Mouse (Mus musculus) kidney, adult 2 months (tissue): ENCODE data around the gene AU022751. TPM values are rescaled to one million over a fixed set of nuclear protein-coding genes. Genes with fewer than 3 reads are reported as not detected.
A peak's percentile ranks its signal among the peaks of the same experiment; 100 is the strongest.
"Not testable (repeated sequence)": the region's sequence is repeated elsewhere in the genome, so short reads cannot be mapped to it uniquely, and the experiment has no call there.

Experiments used
- DNase-seq: peaks from one replicate; pipeline ENCODE4 v3.0.0; 2021
- H3K27ac ChIP-seq: fragments of 200-500 bp; 2 replicates; pipeline ENCODE4 v1.5.1; 2012; ENCODE audit warnings: low read depth, low read length, control low read depth, inconsistent platforms; ENCODE audit not compliant: insufficient read depth
- H3K27me3 ChIP-seq: fragments of 200-500 bp; replicated peaks from 2 replicates; pipeline ENCODE4 v1.6.1; 2012; ENCODE audit warnings: mild to moderate bottlenecking, moderate library complexity, low read length, inconsistent platforms; ENCODE audit not compliant: control insufficient read depth, insufficient read depth
- H3K36me3 ChIP-seq: fragments of 200-500 bp; 2 replicates; pipeline ENCODE4 v1.6.1; 2012; ENCODE audit warnings: mild to moderate bottlenecking, moderate library complexity, low read length, inconsistent platforms; ENCODE audit not compliant: control insufficient read depth, insufficient read depth
- H3K4me1 ChIP-seq: fragments of 200-500 bp; 2 replicates; pipeline ENCODE4 v1.6.1; 2011; ENCODE audit warnings: low read length; ENCODE audit not compliant: control insufficient read depth, insufficient read depth
- H3K4me3 ChIP-seq: fragments of 200-500 bp; 2 replicates; pipeline ENCODE4 v1.5.1; 2011; ENCODE audit warnings: mild to moderate bottlenecking, low read depth, low read length, control low read depth; ENCODE audit not compliant: insufficient read depth
- CTCF ChIP-seq: fragments of 200-500 bp; conservative IDR thresholded peaks from 2 replicates; pipeline ENCODE4 v1.5.1; 2011; ENCODE audit warnings: low read depth, mild to moderate bottlenecking, control low read depth, low read length, moderate library complexity, mixed read lengths; ENCODE audit not compliant: insufficient read depth, insufficient read length
- POLR2A ChIP-seq: fragments of 200-500 bp; IDR thresholded peaks from one replicate; pipeline ENCODE4 v1.6.1; 2011; ENCODE audit warnings: low read depth, low read length, control low read depth
- WGBS: fragments of 180-500 bp; shearing (Covaris S2); methylation state at CpG from one replicate; pipeline ENCODE4 v1.1.7; 2018; 5-methylcytosine and 5-hydroxymethylcytosine counted together
- polyA plus RNA-seq: library from polyadenylated mRNA; depleted of rRNA; stranded (reverse); fragments of >200 nt; gene quantifications from 2 replicates; pipeline ENCODE4 v1.2.3, GENCODE M21; 2012; rRNA removed

The AU022751 gene
- polyA plus RNA-seq = not detected in 2 replicates

GRCm38 (mm10) chrX:6082954-6083680, at the start of gene AU022751:
Gene AU022751 (minus strand): TSS chrX:6083419.
- H3K36me3 ChIP-seq = no peaks in the 10 kb centered on the region
- H3K27me3 ChIP-seq = no peaks in the 10 kb centered on the region
- TF ChIP-seq CTCF (no peak), POLR2A (no peak)
- no peak within 1 kb of the TSS for H3K4me3 ChIP-seq
- H3K4me1 ChIP-seq = no peaks in the 10 kb centered on the region
- 92% methylated on average over 38 of the region's 39 CpGs for WGBS
- no peak within 1 kb of the TSS for H3K27ac ChIP-seq
- no peak for DNase-seq

- no peaks in the 10 kb centered on the region for H3K27me3 ChIP-seq
- TF ChIP-seq POLR2A (no peak), CTCF (no peak)
- no peak overlapping the region for H3K27ac ChIP-seq
- H3K4me1 ChIP-seq = no peaks in the 10 kb centered on the region
- peak; percentile 3 for DNase-seq
- no peaks in the 10 kb centered on the region for H3K36me3 ChIP-seq
- H3K4me3 ChIP-seq = peak overlapping the region; percentile 37; the same call in 1 of the 2 replicates
- 1% methylated on average over 30 of the region's 30 CpGs for WGBS
Measured at GRCm38 (mm10) chrX:6091996-6092757, 9.0 kb upstream of the AU022751 start.

GRCm38 (mm10) chrX:6091547-6091946, 8.3 kb upstream of the AU022751 start:
- H3K4me3 ChIP-seq = no peak overlapping the region
- DNase-seq = no peak
- no peaks in the 10 kb centered on the region for H3K4me1 ChIP-seq
- H3K36me3 ChIP-seq = no peaks in the 10 kb centered on the region
- no peaks in the 10 kb centered on the region for H3K27me3 ChIP-seq
- no peak for TF ChIP-seq POLR2A
- no peak for TF ChIP-seq CTCF
- WGBS = 9% methylated on average over 12 of the region's 12 CpGs
- H3K27ac ChIP-seq = no peak overlapping the region

- Histone ChIP-seq H3K4me1 (no peaks in the 10 kb centered on the region), H3K27ac (no peak overlapping the region), H3K36me3 (no peaks in the 10 kb centered on the region), H3K4me3 (no peak overlapping the region), H3K27me3 (no peaks in the 10 kb centered on the region)
- DNase-seq = no peak
- TF ChIP-seq CTCF (no peak), POLR2A (no peak)
- 82% methylated on average over 1 of the region's 1 CpGs for WGBS
Measured at GRCm38 (mm10) chrX:6061563-6061962, 21.7 kb downstream of the AU022751 start.

- DNase-seq, H3K27me3 ChIP-seq, H3K4me1 ChIP-seq, H3K27ac ChIP-seq, H3K36me3 ChIP-seq: not testable (repeated sequence)
- H3K4me3 ChIP-seq = peak overlapping the region; percentile 31; the same call in 1 of the 2 replicates
- 0% methylated on average over 3 of the region's 60 CpGs for WGBS
Measured at GRCm38 (mm10) chrX:6047936-6048614, 35.1 kb downstream of the AU022751 start.

GRCm38 (mm10) chrX:6047066-6047935, 35.9 kb downstream of the AU022751 start, which contains the start of gene Nudt11:
Gene Nudt11 (plus strand): TSS chrX:6047453.
- H3K27ac ChIP-seq, H3K4me1 ChIP-seq, H3K27me3 ChIP-seq, H3K36me3 ChIP-seq: not testable (repeated sequence)
- H3K4me3 ChIP-seq = peak within 1 kb of the TSS; percentile 31; the same call in 1 of the 2 replicates
- no CpG with 5 or more reads among the region's 121 CpGs for WGBS
- DNase-seq = peak; percentile 2

Other genes with a start within 250 kb of the AU022751 start
- gene Nudt11, start 36.0 kb downstream of the AU022751 start, polyA plus RNA-seq = 0.84 TPM in 2 replicates
- 0.41 and 0.86 TPM in 2 replicates for gene Nudt10, start 89.6 kb upstream of the AU022751 start, polyA plus RNA-seq
- 0.30 and 0.64 TPM in 2 replicates for gene Bmp15, start 237.3 kb upstream of the AU022751 start, polyA plus RNA-seq